Mouse (Mus musculus) thymus, postnatal 36 days (tissue): ENCODE results near the gene Vmn2r-ps159.
"Not testable (repeated sequence)": the region's sequence is repeated elsewhere in the genome, so short reads cannot be mapped to it uniquely, and the experiment has no call there.

ENCODE experiments used
- DNase-seq, 2 experiments: peaks; one replicate each; pipeline ENCODE4 v3.0.0; 2022; ENCODE audit warnings: mixed read lengths in 2 of 2

Vmn2r-ps159 gene

DNA sequence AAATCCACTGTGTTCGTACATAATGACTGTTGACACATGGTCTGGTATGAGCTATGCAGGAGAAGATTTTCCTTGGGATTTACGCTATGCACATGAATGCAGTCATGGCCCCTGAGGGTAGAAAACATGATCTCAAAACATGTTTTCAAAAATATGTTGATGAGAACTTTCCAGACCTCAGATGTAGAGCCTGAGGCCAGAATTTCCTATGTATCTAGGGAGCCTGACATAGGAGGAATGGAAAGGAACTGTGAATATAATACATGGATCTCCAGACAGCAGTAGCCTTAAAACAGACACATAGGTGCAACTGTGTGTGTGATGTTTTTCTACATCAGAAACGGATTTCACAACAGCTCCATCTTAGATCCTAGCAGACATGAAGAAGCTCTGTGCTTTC lies at the start of gene Vmn2r-ps159:
TSS of gene Vmn2r-ps159 (plus strand) at position 301 of the 400 bp plus-strand sequence.
- not testable (repeated sequence) for DNase-seq

DNA sequence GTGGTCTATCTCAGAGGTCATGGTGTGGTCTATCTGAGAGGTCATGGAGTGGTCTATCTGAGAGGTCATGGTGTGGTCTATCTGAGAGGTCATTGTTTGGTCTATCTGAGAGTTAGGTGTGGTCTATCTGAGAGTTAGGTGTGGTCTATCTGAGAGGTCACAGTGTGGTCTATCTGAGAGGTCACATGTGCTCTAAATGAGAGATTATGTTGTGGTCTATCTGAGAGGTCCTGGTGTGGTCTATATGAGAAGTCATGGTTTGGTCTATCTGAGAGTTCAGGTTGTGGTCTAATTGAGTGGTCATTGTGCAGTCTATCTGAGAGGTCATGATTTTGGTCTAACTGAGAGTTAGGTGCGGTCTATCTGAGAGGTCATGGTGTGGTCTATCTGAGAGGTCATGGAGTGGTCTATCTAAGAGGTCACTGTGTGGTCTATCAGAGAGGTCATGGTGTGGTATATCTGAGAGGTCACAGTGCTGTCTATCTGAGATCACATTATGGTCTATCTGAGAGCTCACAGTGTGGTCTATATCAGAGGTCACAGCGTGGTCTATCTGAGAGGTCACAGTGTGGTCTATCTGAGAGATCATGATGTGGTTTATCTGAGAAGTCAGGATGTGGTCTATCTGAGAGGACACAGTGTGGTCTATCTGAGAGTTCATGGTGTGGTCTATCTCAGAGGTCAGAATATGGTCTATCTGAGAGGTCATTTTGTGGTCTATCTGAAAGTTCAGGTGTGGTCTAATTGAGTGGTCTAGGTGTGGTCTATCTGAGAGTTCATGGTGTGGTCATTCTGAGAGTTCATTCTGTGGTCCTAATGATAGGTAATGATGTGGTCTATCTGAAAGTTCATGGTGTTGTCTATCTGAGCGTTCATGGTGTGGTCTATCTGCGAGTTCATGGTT lies 10.9 kb downstream of the Vmn2r-ps159 start:
- DNase-seq = not testable (repeated sequence)

DNA sequence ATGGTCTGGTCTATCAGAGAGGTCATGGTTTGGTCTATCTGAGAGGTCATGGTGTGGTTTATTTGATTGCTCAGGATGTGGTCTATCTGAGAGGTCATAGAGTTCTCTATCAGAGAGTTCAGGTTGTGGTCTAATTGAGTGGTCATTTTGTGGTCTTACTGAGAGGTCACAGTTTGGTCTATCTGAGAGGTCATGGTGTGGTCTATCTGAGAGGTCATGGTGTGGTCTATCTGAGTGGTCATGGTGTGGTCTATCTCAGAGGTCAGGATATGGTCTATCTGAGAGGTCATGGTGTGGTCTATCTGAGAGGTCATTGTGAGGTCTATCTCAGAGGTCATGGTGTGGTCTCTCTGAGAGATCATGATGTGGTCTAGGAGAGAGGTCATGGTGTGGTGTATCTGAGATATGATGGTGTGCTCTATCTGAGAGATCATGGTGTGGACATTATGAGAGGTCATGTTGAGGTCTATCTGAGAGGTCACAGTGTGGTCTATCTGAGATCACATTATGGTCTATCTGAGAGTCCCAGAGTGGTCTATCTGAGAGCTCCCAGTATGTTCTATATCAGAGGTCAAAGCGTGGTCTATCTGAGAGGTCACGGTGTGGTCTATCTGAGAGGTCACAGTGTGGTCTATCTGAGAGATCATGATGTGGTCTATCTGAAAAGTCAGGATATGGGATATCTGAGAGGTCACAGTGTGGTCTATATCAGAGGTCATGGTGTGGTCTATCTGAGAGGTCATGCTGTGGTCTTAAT lies 11.8 kb downstream of the Vmn2r-ps159 start:
- DNase-seq = no peak

DNA sequence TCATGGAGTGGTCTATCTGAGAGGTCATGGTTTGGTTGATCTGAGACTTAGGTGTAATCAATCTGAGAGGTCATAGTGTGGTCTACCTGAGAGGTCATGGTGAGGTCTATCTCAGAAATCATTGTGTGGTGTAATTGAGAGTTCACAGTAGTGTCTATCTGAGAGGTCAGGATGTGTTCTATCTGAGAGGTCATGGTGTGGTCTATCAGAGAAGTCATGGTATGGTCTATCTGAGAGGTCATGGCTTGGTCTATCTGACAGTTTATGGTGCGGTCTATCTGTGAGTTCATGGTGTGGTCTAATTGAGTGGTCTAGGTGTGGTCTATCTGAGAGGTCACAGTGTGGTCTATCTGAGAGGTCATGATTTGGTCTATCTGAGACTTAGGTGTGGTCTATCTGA lies 12.4 kb downstream of the Vmn2r-ps159 start:
- no peak for DNase-seq

DNA sequence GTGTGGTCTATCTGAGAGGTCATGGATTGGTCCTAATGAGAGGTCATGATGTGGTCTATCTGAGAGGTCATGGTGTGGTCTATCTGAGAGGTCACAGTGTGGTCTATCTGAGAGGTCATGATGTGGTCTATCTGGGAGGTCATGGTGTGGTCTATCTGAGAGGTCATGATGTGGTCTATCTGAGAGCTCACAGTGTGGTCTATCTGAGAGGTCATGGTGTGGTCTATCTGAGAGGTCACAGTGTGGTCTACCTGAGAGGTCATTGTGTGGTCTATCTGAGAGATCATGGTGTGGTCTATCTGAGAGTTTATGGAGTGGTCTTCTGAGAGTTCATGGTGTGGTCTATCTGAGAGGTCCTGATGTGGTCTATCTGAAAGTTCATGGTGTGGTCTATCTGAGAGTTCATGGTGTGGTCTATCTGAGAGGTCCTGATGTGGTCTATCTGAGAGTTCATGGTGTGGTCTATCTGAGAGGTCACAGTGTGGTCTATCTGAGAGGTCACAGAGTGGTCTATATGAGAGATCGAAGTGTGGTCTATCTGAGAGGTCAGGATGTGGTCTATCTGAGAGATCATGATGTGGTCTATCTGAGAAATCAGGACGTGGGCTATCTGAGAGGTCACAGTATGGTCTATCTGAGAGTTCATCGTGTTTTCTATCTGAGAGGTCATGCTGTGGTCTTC lies 26.0 kb downstream of the Vmn2r-ps159 start:
- DNase-seq = not testable (repeated sequence)
